Mouse (Mus musculus): ENCODE data around the gene Pbx1.

Gene Pbx1

DNA sequence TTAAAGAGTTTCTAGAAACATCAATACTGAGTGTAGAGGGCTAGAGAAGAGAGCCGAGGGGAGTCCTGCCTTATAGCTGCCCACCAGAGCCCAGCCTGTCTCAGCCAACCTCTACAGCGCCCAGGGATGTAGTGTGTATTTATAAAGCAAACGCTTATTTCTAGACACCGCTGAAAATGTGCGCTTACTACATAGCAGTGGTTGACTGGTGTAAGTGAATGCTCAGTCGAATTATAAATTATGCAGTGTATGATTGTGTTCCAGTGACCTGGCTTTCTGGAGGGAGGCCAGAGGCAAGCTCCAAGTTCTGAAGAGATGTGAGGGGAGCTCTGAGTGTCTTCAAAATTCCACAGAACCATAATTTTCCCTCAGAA, 352.7 kb downstream of the Pbx1 start:
- no peak for DNase-seq (ENCODE audit: low spot score in 2 of 2)

DNA sequence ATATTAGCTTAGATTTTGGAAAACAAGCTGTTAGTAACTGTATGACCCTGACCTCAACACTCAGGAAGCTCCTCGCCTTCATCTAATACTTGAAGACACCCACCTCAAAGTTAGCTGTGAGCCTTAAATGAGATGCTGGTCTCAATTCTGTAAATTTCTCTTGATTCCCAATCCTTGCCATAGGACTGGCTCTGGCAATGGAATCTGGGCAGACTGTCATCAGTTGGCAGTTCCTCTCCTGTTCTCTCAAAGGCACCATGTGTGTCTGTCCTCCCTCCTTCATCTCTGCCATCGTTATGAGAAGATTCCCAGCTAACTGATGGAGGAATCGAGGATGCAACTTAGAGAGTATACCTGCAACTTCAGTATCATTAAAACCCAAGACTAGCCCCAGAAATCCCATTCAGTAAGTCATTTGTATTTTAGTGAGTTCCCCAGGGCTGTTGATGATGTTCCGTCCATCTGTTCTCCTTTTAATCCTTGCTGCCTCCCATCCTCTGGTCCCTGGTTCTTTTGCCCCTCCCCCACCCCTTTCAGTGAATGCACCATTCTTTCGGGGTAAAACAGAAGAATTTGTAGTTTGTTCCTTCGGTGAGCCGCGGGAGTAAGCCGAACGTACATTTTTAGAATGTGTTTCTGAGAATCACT, 353.2 kb downstream of the Pbx1 start:
- DNase-seq (ENCODE audit: low spot score in 2 of 2): no peak

DNA sequence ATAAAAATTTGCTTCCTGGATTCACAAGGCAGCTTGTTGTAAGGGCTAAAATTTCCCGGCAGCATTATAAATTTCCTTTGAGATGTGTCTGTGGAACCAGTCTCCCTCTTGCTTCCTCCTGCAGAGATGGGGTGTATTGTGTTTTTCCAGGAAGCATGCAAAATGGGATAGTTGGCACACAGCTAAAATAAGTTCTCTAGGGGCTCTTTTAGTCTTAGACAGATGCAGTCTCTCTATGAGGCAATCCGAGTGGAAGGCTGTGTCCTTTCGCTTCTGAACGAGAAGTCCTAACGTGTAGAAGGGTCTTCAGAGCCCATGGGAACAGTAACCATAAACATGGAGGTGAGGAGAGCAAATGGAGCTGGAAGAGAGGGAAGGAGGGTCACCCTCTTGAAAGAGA, 360.1 kb downstream of the Pbx1 start:
- DNase-seq (ENCODE audit: low spot score in 2 of 2): no peak

DNA sequence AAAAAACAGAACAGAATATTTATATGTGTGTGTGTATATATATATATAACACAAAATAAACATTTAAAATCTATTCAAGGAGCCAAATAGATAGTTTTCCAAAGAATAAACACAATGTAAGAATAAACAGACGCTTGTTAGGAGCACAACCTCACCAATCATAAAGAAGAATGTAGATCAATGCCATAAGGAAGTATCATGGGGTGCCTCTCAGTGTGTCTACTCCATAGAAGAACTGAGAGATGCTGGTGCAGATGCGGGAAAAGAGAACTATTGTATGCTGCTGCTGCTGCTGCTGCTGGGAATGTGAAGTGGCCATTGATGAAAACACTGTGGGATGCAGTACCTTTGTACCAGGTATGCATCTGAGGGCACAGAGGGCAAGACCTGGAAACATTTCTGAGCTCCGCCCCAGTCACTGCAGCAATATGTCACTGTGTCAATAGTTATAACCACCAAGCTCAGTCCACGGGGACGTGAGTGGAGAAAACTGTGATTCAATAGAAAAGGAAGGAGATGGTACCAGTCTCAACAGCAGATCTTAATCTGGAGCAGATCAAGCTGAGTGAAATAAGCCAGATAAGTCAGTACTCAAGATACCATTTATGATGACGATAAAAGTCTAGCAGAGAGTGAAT, 361.7 kb downstream of the Pbx1 start:
- DNase-seq (ENCODE audit: low spot score in 2 of 2): no peak

DNA sequence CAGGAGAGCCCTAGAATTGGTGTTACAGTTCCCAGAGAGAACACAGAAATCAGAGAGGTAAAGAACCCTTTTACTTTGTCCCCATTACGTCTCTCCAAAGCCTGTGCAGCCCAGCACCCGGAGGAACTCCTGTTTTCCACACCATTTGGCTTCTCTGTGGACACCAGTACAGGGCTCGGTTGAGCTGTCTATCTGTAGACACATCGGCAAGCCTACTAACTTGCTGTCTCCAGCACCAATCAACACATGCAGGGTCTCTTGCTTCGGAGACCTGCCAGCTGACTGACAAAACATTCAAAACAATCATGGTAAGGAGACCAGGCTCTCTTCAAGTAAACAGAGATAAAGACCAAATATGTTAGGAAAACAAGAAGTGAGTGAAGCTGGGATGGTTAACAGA, 362.3 kb downstream of the Pbx1 start:
- no peak for DNase-seq (ENCODE audit: low spot score in 2 of 2)
